Mouse (Mus musculus) heart, embryonic 11.5 days (tissue): ENCODE measurements at regions not wholly inside any gene's neighbourhood (a gene's known extent, or its start where the extent isn't known, plus 50 kb on each side); places are given as distances from the start of the nearest gene placed in this dataset.
A peak's percentile ranks its signal among the peaks of the same experiment; 100 is the strongest.

Experiments used
- ATAC-seq: fragments of 200-750 bp; cut with Nextera tagmentation; replicated peaks from 2 replicates; pipeline ENCODE4 v1.8.0; 2017; ENCODE audit warnings: moderate library complexity; ENCODE audit not compliant: insufficient number of reproducible peaks, low FRiP score, low TSS enrichment
- H3K27ac ChIP-seq: fragments of 300-500 bp; sonication (generic); 2 replicates; pipeline ENCODE4 v1.5.1; 2014; ENCODE audit warnings: mild to moderate bottlenecking, low read depth, low read length
- H3K27me3 ChIP-seq: fragments of 300-500 bp; sonication (generic); 2 replicates; pipeline ENCODE4 v1.6.1; 2014; ENCODE audit warnings: mild to moderate bottlenecking, low read length, mixed read lengths; ENCODE audit not compliant: control insufficient read depth, insufficient read depth
- H3K36me3 ChIP-seq: fragments of 300-500 bp; sonication (generic); 2 replicates; pipeline ENCODE4 v1.6.1; 2014; ENCODE audit warnings: mild to moderate bottlenecking, low read length, moderate library complexity, mixed read lengths; ENCODE audit not compliant: control insufficient read depth, insufficient read depth
- H3K4me1 ChIP-seq: fragments of 300-500 bp; sonication (generic); 2 replicates; pipeline ENCODE4 v1.6.1; 2014; ENCODE audit warnings: low read length; ENCODE audit not compliant: control insufficient read depth, insufficient read depth
- H3K4me2 ChIP-seq: fragments of 300-500 bp; sonication (generic); 2 replicates; pipeline ENCODE4 v1.6.1; 2014; ENCODE audit warnings: mild to moderate bottlenecking, moderate library complexity
- H3K4me3 ChIP-seq: fragments of 300-500 bp; sonication (generic); 2 replicates; pipeline ENCODE4 v1.5.1; 2014; ENCODE audit warnings: low read depth, low read length
- H3K9ac ChIP-seq: fragments of 300-500 bp; sonication (generic); 2 replicates; pipeline ENCODE4 v1.6.1; 2014; ENCODE audit warnings: mild to moderate bottlenecking, low read depth, low read length, moderate library complexity
- H3K9me3 ChIP-seq: fragments of 300-500 bp; sonication (generic); replicated peaks from 2 replicates; pipeline ENCODE4 v1.6.1; 2016; ENCODE audit warnings: low read length; ENCODE audit not compliant: control insufficient read depth
- WGBS: fragments of 180-500 bp; shearing (Covaris S2); extraction: QIAGEN DNeasy Blood & Tissue Kit; methylation state at CpG from one replicate; pipeline ENCODE4 v1.1.7; 2014; ENCODE audit not compliant: insufficient replicate concordance; 5-methylcytosine and 5-hydroxymethylcytosine counted together

DNA sequence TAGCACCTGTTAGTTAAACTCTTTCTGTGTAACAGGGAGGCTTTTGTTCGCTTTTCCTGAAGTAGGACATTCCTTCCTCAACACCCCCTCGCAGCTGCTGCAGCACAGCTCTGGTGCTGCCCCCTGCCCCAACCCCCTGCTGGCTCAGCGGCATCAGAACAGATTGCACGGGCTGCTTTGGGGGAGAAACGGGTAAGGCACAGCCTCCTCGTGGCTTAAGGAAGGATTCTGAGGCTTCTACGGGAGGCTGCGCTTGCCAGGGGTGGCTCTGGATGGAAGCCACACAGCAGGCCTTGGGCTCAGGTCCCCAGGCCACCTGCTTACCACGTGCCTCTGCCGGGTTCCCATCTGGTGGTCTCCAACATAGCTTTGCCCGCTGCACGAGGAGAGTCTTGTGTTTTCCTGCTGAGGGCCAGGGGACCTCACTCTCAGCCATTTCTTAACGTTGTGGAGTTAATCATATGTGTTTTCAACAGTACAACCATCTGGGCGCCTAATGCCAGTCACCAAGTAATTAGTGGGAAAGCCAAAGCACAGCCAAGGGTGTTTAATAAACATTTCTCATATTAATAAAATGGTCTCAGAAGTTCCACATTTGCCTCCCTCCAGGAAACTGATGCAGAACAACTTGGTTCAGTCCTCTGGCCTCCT, 189.9 kb downstream of the Gxylt1 start:
- no peak overlapping the region for H3K4me2 ChIP-seq
- no peaks in the 10 kb centered on the region for H3K4me1 ChIP-seq
- no peak for ATAC-seq
- no peaks in the 10 kb centered on the region for H3K36me3 ChIP-seq
- no peak overlapping the region for H3K27ac ChIP-seq
- no peaks in the 10 kb centered on the region for H3K9me3 ChIP-seq
- H3K9ac ChIP-seq: no peak overlapping the region
- WGBS: 54% methylated on average over 14 of the region's 14 CpGs
- H3K27me3 ChIP-seq: no peaks in the 10 kb centered on the region
- no peak overlapping the region for H3K4me3 ChIP-seq

DNA sequence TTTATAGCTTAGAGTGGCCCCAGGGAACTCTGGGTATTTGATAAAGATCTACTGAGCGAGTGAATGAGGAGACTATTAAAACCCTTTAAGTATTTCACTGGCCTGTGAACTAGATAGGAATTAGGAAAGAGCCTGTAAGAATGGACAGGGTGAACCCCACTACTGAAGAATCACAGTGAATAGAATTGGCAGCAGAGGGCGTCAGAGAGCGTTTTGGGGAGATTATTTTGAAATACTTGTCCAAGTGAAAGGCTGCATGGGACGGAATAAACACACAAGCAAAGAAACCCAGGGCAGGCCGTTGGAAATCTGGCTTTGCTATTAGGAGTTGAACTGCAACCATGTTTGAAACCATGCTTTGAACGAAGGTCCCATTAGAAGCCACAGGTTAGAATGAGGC, 200.9 kb downstream of the Gxylt1 start:
- 48% methylated on average over 6 of the region's 6 CpGs for WGBS
- H3K4me1 ChIP-seq: no peaks in the 10 kb centered on the region
- no peak overlapping the region for H3K4me3 ChIP-seq
- no peaks in the 10 kb centered on the region for H3K9me3 ChIP-seq
- H3K27ac ChIP-seq: no peak overlapping the region
- ATAC-seq: no peak
- H3K9ac ChIP-seq: no peak overlapping the region
- H3K36me3 ChIP-seq: no peaks in the 10 kb centered on the region
- H3K27me3 ChIP-seq: no peaks in the 10 kb centered on the region
- H3K4me2 ChIP-seq: no peak overlapping the region

DNA sequence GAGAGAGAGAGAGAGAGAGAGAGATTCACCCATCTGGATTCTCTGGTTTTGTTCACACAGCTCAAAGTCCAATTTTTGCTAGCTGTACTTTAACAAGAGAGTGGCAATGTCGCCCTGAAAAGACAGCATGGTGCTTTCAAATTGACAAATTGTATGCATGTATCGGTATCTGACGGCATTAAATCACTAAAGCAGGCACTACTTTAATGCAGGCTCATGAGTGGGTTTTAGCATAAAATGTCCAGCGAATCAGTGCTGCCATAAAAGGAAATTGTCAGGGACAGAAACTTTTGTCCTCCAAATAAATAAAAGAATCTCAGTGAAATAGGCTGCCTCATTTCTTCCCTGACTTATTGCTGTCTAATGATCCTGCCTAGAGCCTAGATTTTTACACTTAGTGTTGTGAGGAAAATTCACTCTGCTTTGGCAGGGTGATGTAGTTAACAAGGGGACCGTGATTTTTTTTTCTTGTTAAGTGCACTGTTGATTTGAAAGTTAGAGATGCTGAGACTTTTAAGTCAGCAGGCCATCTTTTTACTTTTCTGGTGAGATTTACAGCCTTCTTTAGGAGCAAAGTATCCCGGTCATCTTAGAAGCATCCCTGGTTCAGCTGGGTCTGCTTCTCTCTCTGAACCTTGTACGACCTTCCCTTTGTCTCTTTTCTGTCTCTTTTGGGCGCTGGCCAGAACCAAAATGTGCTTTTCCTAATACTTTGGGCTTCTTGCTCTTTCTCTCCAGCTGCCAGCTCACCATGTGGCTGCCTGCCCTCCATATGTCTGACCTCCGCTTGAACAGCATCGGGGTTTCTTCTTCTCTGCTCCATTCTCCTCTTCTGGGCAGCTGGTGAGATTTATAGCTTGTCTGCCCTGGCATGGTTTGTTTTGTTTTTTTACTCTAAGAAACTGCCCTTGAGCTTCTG, 212.5 kb downstream of the Gxylt1 start:
- no peak for ATAC-seq
- no peak overlapping the region for H3K4me2 ChIP-seq
- no peaks in the 10 kb centered on the region for H3K9me3 ChIP-seq
- H3K9ac ChIP-seq: no peak overlapping the region
- WGBS: 76% methylated on average over 10 of the region's 10 CpGs
- no peaks in the 10 kb centered on the region for H3K36me3 ChIP-seq
- H3K4me3 ChIP-seq: no peak overlapping the region
- H3K27ac ChIP-seq: no peak overlapping the region
- H3K4me1 ChIP-seq: no peaks in the 10 kb centered on the region
- no peaks in the 10 kb centered on the region for H3K27me3 ChIP-seq

DNA sequence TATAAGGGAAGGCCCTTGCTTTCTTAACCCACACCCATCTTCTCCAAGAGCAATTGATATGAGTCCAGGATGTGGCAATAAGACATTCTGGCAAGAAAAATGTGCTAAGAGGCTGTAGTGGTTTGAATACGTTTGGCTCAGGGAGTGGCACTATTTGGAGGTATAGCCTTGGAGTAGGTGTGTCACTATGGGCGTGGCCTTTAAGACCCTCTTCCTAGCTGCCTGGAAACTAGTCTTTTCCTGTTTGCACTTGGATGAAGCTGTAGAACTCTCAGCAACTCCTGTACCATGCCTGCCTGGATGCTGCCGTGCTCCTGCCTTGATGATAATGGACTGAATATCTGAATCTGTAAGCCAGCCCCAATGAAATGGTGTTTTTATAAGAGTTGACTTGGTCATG, 221.5 kb downstream of the Gxylt1 start:
- WGBS: 76% methylated on average over 3 of the region's 3 CpGs
- H3K4me1 ChIP-seq: no peaks in the 10 kb centered on the region
- H3K27me3 ChIP-seq: no peaks in the 10 kb centered on the region
- H3K4me2 ChIP-seq: no peak overlapping the region
- H3K9me3 ChIP-seq: no peaks in the 10 kb centered on the region
- no peak overlapping the region for H3K4me3 ChIP-seq
- no peak overlapping the region for H3K9ac ChIP-seq
- no peak overlapping the region for H3K27ac ChIP-seq
- ATAC-seq: no peak
- no peaks in the 10 kb centered on the region for H3K36me3 ChIP-seq

DNA sequence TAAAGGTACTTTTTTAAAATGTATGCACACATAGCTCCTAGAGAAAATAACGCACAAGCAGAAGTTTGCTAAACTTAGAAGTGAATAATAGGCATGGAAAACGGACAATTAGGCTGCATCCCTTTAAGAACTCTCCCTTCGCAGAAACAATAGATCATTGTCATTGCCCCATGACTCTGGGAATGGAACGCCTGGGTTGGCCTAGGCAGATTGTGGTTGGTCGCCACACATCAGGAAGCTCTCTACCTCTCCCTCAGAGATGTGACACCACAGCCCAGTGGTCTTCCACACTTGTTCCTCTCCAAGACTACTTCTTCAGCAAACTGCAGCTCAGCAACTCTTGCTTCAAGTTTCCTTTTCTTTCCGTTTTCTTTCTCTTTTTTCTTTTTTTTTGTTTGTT, 247.8 kb downstream of the Gxylt1 start:
- Histone ChIP-seq H3K36me3 (no peaks in the 10 kb centered on the region), H3K4me3 (no peak overlapping the region), H3K27me3 (no peaks in the 10 kb centered on the region), H3K27ac (no peak overlapping the region), H3K4me2 (no peak overlapping the region), H3K4me1 (peaks cover 9% of the 10 kb centered on the region), H3K9me3 (no peaks in the 10 kb centered on the region), H3K9ac (no peak overlapping the region)
- WGBS: 50% methylated on average over 6 of the region's 6 CpGs
- ATAC-seq: no peak

DNA sequence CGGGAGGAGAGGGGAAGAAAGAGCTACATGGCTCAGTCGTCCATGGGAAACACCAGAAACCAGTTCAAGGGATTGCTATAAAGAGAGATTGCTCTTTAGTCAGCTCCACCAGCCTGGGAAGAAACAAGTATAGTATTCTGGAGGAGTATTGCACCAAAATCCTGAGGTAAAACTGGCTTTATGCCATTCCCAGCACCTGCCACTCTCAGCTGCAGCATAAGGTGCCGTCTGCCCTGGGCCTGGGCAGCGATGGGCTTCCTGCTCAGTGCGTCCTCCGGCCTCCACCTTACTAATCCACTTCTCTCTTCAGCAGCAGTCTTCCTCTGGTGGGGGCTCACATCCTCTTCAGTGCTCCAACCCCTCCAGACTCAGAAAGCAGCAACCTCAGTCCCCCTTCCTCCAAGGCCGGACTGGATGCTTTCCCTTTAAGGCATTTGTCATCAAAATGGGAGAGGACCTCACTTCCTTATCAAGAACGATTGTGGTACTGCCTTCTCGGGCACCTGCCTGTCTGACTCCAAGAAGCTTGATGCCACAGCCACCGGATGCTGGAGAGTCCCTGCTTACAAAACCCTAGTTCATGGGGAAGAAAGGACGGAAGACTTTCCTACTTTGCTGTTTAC, 248.4 kb downstream of the Gxylt1 start:
- peak overlapping the region; percentile 38; the same call in 1 of the 2 replicates for H3K4me2 ChIP-seq
- 43% methylated on average over 11 of the region's 11 CpGs for WGBS

DNA sequence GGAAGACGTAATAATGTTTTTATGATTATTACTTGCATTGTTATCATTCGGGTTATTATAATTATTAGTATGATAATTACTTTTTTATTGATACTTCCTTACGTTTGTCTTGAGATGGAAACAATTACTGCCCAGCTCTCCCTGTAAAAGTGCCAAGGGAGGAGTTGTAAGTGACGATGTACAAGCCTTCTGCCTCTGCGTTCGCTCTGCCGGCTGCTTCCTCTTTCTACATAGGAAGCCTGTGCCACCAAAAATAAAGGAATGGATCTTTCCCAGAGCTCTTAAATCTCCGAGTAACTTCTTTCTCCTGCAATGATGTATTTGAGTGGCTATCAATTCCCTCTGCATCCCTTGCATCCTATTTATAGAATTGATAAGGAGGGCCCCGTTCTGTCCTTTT, 249.2 kb downstream of the Gxylt1 start:
- Histone ChIP-seq H3K27ac (no peak overlapping the region), H3K4me3 (no peak overlapping the region), H3K4me1 (peaks cover 9% of the 10 kb centered on the region), H3K9me3 (no peaks in the 10 kb centered on the region), H3K36me3 (no peaks in the 10 kb centered on the region), H3K4me2 (peak overlapping the region; percentile 29), H3K27me3 (no peaks in the 10 kb centered on the region), H3K9ac (no peak overlapping the region)
- WGBS: 41% methylated on average over 9 of the region's 9 CpGs
- no peak for ATAC-seq

More for the DNA sequence above, 248.4 kb downstream of the Gxylt1 start:
- no peak overlapping the region for H3K27ac ChIP-seq
- no peak overlapping the region for H3K4me3 ChIP-seq
- H3K9ac ChIP-seq: no peak overlapping the region
- peaks cover 9% of the 10 kb centered on the region for H3K4me1 ChIP-seq
- H3K27me3 ChIP-seq: no peaks in the 10 kb centered on the region
- no peak for ATAC-seq
- H3K9me3 ChIP-seq: no peaks in the 10 kb centered on the region
- no peaks in the 10 kb centered on the region for H3K36me3 ChIP-seq

DNA sequence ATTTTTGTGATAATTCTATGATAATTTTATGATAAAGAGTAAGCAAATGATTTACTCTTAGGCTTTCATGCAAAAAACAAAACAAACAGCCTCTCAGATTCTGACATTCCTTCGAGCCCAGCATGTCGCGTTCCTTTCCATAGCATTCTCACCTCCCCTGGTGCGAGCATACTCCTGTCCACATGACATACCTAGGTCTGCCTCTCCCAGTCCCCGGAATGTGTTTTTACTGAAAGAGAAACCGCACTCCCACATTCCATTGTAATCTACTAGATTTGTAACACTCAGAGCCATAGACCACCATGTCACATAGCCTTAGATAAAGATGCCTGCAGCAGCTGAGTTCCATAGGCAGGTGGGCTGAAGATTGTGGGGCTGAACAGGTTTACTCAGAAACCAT, 250.8 kb downstream of the Gxylt1 start:
- no peak for ATAC-seq

More for the DNA sequence above, 250.8 kb downstream of the Gxylt1 start:
- Histone ChIP-seq H3K9me3 (no peaks in the 10 kb centered on the region), H3K4me1 (peaks cover 9% of the 10 kb centered on the region), H3K36me3 (no peaks in the 10 kb centered on the region), H3K27me3 (no peaks in the 10 kb centered on the region), H3K27ac (no peak overlapping the region), H3K4me2 (no peak overlapping the region), H3K9ac (no peak overlapping the region), H3K4me3 (no peak overlapping the region)
- WGBS: 30% methylated on average over 6 of the region's 6 CpGs
